Mouse (Mus musculus): Measurements from ENCODE around the gene AU040320.

Gene AU040320

GRCm38 (mm10) chr4:126750046-126750683 is 3.2 kb upstream of the AU040320 start:
- DNase-seq (ENCODE audit: inconsistent ontology term) = peak; percentile 66

- no peak for DNase-seq (ENCODE audit: inconsistent ontology term)
Observed at GRCm38 (mm10) chr4:126750863-126751555, 2.3 kb upstream of the AU040320 start.

GRCm38 (mm10) chr4:126751556-126752023 is 1.8 kb upstream of the AU040320 start:
- DNase-seq (ENCODE audit: inconsistent ontology term) = no peak

- peak; percentile 52 for DNase-seq (ENCODE audit: inconsistent ontology term)
Observed at GRCm38 (mm10) chr4:126752024-126752607, 1.2 kb upstream of the AU040320 start.

- peak; percentile 31 for DNase-seq (ENCODE audit: inconsistent ontology term)
Observed at GRCm38 (mm10) chr4:126752608-126753141, 669 bp upstream of the AU040320 start.

- DNase-seq (ENCODE audit: inconsistent ontology term) = no peak
Observed at GRCm38 (mm10) chr4:126754231-126754611, 877 bp downstream of the AU040320 start.

- DNase-seq (ENCODE audit: inconsistent ontology term) = no peak
Observed at GRCm38 (mm10) chr4:126754736-126755374, 1.5 kb downstream of the AU040320 start.

GRCm38 (mm10) chr4:126756766-126757165 is 3.4 kb downstream of the AU040320 start:
- peak; percentile 43 for DNase-seq (ENCODE audit: inconsistent ontology term)

- no peak for DNase-seq (ENCODE audit: inconsistent ontology term)
Observed at GRCm38 (mm10) chr4:126758299-126758698, 5.0 kb downstream of the AU040320 start.

- no peak for DNase-seq (ENCODE audit: inconsistent ontology term)
Observed at GRCm38 (mm10) chr4:126759435-126759834, 6.1 kb downstream of the AU040320 start.

- DNase-seq (ENCODE audit: inconsistent ontology term) = no peak
Observed at GRCm38 (mm10) chr4:126762586-126763359, 9.4 kb downstream of the AU040320 start.

GRCm38 (mm10) chr4:126763483-126763882 is 10.1 kb downstream of the AU040320 start:
- no peak for DNase-seq (ENCODE audit: inconsistent ontology term)

GRCm38 (mm10) chr4:126769800-126770563 is 16.6 kb downstream of the AU040320 start:
- DNase-seq (ENCODE audit: inconsistent ontology term) = no peak

GRCm38 (mm10) chr4:126770831-126771230 is 17.5 kb downstream of the AU040320 start:
- no peak for DNase-seq (ENCODE audit: inconsistent ontology term)

GRCm38 (mm10) chr4:126773871-126774270 is 20.5 kb downstream of the AU040320 start:
- no peak for DNase-seq (ENCODE audit: inconsistent ontology term)

- DNase-seq (ENCODE audit: inconsistent ontology term) = no peak
Observed at GRCm38 (mm10) chr4:126775182-126775581, 21.8 kb downstream of the AU040320 start.

GRCm38 (mm10) chr4:126779148-126779581 is 25.8 kb downstream of the AU040320 start:
- no peak for DNase-seq (ENCODE audit: inconsistent ontology term)

GRCm38 (mm10) chr4:126779826-126780775 is 26.8 kb downstream of the AU040320 start:
- no peak for DNase-seq (ENCODE audit: inconsistent ontology term)

- DNase-seq (ENCODE audit: inconsistent ontology term) = no peak
Observed at GRCm38 (mm10) chr4:126781871-126782270, 28.5 kb downstream of the AU040320 start.

Data from Muller cell, postnatal 12 days (primary cell).